Mouse (Mus musculus) gastrocnemius, adult 8-10 months (tissue): Measurements from ENCODE around the gene Sgta. TPM values are rescaled to one million over a fixed set of nuclear protein-coding genes. Genes with fewer than 3 reads are reported as not detected.

Source experiments
- DNase-seq, 2 experiments: peaks; one replicate each; pipeline ENCODE4 v3.0.0; 2022; ENCODE audit warnings: low spot score in 2 of 2
- total RNA-seq, 4 experiments: library from RNA; stranded (reverse); gene quantifications; 2 replicates each; pipeline ENCODE4 v1.2.4; 2022

Sgta gene
- total RNA-seq, 4 experiments from 2014 or later = 99.1 to 108 (median 105) TPM

- DNase-seq = no peak
Measured at GRCm38 (mm10) chr10:81021547-81022110, 38.4 kb downstream of the Sgta start.

GRCm38 (mm10) chr10:81020207-81020606 is 39.8 kb downstream of the Sgta start:
- DNase-seq = no peak

- no peak for DNase-seq
Measured at GRCm38 (mm10) chr10:81019687-81020086, 40.3 kb downstream of the Sgta start.

- DNase-seq = peak in 1 of 2 experiments; percentile 28
Measured at GRCm38 (mm10) chr10:81018326-81018725, 41.7 kb downstream of the Sgta start.

GRCm38 (mm10) chr10:81016645-81017044 is 43.3 kb downstream of the Sgta start:
- peak; percentile 47 to 49 for DNase-seq

GRCm38 (mm10) chr10:81015666-81016065 is 44.3 kb downstream of the Sgta start:
- no peak for DNase-seq

- DNase-seq = peak; percentile 96 to 97
Measured at GRCm38 (mm10) chr10:81014393-81015384, 45.3 kb downstream of the Sgta start, which contains the start of gene Gng7. TSS of gene Gng7 (minus strand) at chr10:81014945.

GRCm38 (mm10) chr10:81010851-81011250 is 49.1 kb downstream of the Sgta start:
- no peak for DNase-seq

- no peak for DNase-seq
Measured at GRCm38 (mm10) chr10:81007240-81007639, 52.7 kb downstream of the Sgta start.

GRCm38 (mm10) chr10:81006005-81006677 is 53.8 kb downstream of the Sgta start:
- DNase-seq = no peak

GRCm38 (mm10) chr10:81001161-81001560 is 58.8 kb downstream of the Sgta start:
- DNase-seq = no peak

- DNase-seq = no peak
Measured at GRCm38 (mm10) chr10:81000197-81001062, 59.6 kb downstream of the Sgta start.

GRCm38 (mm10) chr10:80999362-81000196 is 60.4 kb downstream of the Sgta start:
- peak; percentile 78 to 79 for DNase-seq

GRCm38 (mm10) chr10:80998778-80999177 is 61.2 kb downstream of the Sgta start:
- DNase-seq = no peak

GRCm38 (mm10) chr10:80998021-80998420 is 62.0 kb downstream of the Sgta start:
- DNase-seq = no peak

- DNase-seq = no peak
Measured at GRCm38 (mm10) chr10:80997332-80997731, 62.6 kb downstream of the Sgta start.

GRCm38 (mm10) chr10:80996501-80996900 is 63.5 kb downstream of the Sgta start:
- DNase-seq = no peak

- DNase-seq = peak; percentile 63 to 68
Measured at GRCm38 (mm10) chr10:80995091-80995632, 64.8 kb downstream of the Sgta start.

- no peak for DNase-seq
Measured at GRCm38 (mm10) chr10:80994621-80995020, 65.4 kb downstream of the Sgta start.
